Mouse (Mus musculus): Measurements from ENCODE around the gene Ddx49. TPM values are rescaled to one million over a fixed set of nuclear protein-coding genes. Genes with fewer than 3 reads are reported as not detected.
A peak's percentile ranks its signal among the peaks of the same experiment; 100 is the strongest.

Gene Ddx49
- polyA plus RNA-seq, 1 experiment from 2014 or later, result 32.4 TPM

DNA sequence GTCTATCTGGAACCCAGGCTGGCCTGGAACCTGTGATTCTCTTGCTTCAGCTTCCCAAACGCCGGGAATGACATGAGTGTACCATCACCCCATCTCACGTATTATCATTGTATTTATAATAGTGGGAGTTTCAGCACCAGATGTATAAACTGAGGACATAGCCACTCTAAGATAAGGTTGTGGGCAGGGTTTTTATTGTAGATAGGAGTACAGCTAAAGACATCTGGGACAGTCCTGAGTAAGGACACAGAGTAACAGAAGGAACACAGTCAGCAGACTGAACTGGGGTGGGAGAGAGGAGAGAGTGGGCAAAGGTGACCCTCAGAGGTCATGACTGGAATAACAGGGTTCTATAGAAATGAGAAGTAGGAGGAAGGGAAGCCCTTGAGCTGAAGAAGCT, 34.6 kb downstream of the Ddx49 start:
- Histone ChIP-seq H3K9me3 (replicated peaks) (no peaks in the 10 kb centered on the region), H3K27me3 (no peaks in the 10 kb centered on the region), H3K4me3 (replicated peaks) (no peak overlapping the region), H3K9ac (peak overlapping the region; percentile 39; the same call in 1 of the 2 replicates), H3K4me2 (peak overlapping the region; percentile 21; the same call in 1 of the 2 replicates), H3K4me1 (replicated peaks) (peaks cover 51% of the 10 kb centered on the region), H3K27ac (peak overlapping the region; percentile 58), H3K36me3 (peaks cover 27% of the 10 kb centered on the region)
- no peak for DNase-seq
- 16% methylated on average over 3 of the region's 3 CpGs for WGBS (ENCODE audit: insufficient replicate concordance)
- peak; percentile 72 for ATAC-seq (ENCODE audit: low read depth)

DNA sequence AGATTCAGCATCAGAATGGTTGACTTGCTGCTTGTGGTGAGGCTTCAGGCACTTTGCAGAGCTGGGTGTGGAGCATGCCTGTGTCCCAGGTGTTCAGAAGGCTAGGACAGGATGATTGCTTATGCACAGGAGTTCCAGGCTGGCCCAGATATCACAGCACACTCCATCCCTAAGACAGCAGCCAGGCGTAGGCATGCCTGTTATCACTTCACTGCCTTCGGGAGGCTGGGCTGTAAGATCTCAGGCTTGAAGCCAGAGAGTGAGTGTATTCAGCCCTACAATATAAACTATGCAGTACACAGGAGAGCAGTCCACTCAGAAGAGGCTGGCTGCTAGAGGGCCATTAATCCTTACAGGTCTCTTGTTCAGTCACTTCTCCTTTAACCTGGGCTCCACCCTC, 43.2 kb downstream of the Ddx49 start:
- peaks cover 99% of the 10 kb centered on the region for H3K36me3 ChIP-seq
- H3K4me3 ChIP-seq (replicated peaks), result no peak overlapping the region
- peak overlapping the region; percentile 44; the same call in 1 of the 2 replicates for H3K27ac ChIP-seq
- 37% methylated on average over 2 of the region's 2 CpGs for WGBS (ENCODE audit: insufficient replicate concordance)
- no peaks in the 10 kb centered on the region for H3K9me3 ChIP-seq (replicated peaks)
- no peak overlapping the region for H3K4me2 ChIP-seq
- peaks cover 34% of the 10 kb centered on the region for H3K4me1 ChIP-seq (replicated peaks)
- no peak overlapping the region for H3K9ac ChIP-seq
- H3K27me3 ChIP-seq, result no peaks in the 10 kb centered on the region
- no peak for DNase-seq
- ATAC-seq (ENCODE audit: low read depth), result peak; percentile 77

DNA sequence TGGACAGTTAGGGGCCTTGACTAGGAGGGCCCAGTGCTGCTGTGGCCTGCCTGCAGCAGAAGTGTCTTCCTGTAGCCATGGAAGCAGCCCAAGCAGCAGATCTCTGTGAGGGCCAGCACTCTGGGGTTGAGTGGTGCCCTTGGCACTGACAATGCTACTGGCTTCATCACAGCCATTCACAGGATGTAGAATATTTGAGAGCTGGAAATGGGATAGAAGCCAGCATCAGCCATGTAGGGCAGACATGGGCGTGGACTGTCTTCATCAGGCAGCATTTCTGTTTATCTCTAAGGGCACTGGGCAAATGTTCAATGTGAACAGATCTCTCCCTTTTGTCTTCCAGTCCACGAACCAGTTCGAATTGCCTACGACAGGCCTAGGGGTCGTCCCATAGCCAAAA, 43.7 kb downstream of the Ddx49 start:
- DNase-seq (no peak), ATAC-seq (ENCODE audit: low read depth) (peak; percentile 54)
- Histone ChIP-seq H3K9ac (0 out of 2 replicates have a peak overlapping the region, but pooled peaks have one; percentile 41), H3K27me3 (no peaks in the 10 kb centered on the region), H3K27ac (peak overlapping the region; percentile 44), H3K9me3 (replicated peaks) (no peaks in the 10 kb centered on the region), H3K36me3 (peaks cover 99% of the 10 kb centered on the region), H3K4me3 (replicated peaks) (no peak overlapping the region), H3K4me1 (replicated peaks) (peaks cover 34% of the 10 kb centered on the region), H3K4me2 (no peak overlapping the region)
- WGBS (ENCODE audit: insufficient replicate concordance), result 65% methylated on average over 5 of the region's 5 CpGs

DNA sequence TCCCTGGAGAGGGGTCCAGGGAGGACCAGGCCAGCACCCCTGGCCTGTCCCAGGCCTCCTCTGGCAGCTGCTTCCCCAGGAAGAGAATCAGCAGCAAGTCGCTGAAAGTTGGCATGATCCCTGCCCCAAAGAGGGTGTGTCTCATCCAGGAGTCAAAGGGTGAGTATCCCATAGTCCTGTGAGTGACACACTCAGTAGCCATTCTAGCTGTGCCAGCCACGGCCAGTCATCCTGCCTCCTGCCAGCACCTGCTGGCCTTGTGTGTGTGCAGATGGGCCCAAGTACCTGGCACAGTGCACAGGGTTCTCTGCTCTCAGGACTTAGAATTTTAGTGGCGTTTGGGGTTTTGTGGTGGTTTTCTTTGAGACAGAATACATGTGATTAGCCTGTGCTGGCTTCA, 44.8 kb downstream of the Ddx49 start:
- Histone ChIP-seq H3K27me3 (no peaks in the 10 kb centered on the region), H3K9me3 (replicated peaks) (no peaks in the 10 kb centered on the region), H3K4me2 (no peak overlapping the region), H3K27ac (no peak overlapping the region), H3K9ac (no peak overlapping the region), H3K4me3 (replicated peaks) (no peak overlapping the region), H3K4me1 (replicated peaks) (peaks cover 34% of the 10 kb centered on the region), H3K36me3 (peaks cover 99% of the 10 kb centered on the region)
- no peak for ATAC-seq (ENCODE audit: low read depth)
- DNase-seq, result no peak
- 76% methylated on average over 3 of the region's 3 CpGs for WGBS (ENCODE audit: insufficient replicate concordance)

DNA sequence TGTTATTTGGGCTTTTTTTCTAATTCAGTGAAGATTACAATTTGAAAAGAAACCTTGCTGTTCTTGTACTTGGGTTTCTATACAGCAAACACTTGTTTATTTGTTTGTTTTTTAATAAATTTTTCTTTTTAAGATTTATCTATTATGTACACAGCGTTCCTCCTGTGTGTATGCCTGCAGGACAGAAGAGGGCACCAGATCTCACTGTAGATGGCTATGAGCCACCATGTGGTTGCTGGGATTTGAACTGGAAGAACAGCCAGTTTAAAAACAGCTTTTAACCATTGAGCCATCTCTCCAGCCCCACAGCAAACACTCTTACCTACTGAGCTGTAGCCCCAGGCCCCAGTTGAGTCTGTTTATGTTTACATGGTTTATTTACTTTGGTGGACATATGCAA, 47.7 kb downstream of the Ddx49 start:
- Histone ChIP-seq H3K36me3 (peaks cover 99% of the 10 kb centered on the region), H3K27ac (no peak overlapping the region), H3K4me2 (no peak overlapping the region), H3K9ac (no peak overlapping the region), H3K4me1 (replicated peaks) (peaks cover 16% of the 10 kb centered on the region), H3K27me3 (no peaks in the 10 kb centered on the region), H3K4me3 (replicated peaks) (no peak overlapping the region), H3K9me3 (replicated peaks) (no peaks in the 10 kb centered on the region)
- no peak for ATAC-seq (ENCODE audit: low read depth)
- 83% methylated on average over 1 of the region's 1 CpGs for WGBS (ENCODE audit: insufficient replicate concordance)
- DNase-seq, result no peak

DNA sequence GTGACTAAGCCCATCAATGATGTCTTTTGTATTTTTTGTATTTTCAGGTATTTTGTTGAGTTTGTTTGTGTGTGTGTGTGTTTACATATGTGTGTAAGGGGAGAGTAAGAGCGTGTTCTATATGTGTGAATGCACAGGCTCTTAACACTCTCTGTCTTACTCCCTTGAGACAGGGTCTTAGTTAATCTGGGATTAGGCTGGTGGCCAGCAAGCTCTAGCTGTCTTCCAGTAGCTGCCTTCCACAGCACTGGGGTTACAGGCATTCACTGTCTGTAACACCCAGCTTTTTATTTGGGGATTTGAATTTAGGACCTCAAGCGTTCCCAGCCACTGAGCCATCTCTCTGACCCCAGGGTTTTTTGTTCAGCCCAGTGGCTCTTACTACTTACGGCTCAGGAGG, 54.4 kb downstream of the Ddx49 start:
- Histone ChIP-seq H3K27ac (no peak overlapping the region), H3K36me3 (peaks cover 93% of the 10 kb centered on the region), H3K4me3 (replicated peaks) (no peak overlapping the region), H3K9me3 (replicated peaks) (no peaks in the 10 kb centered on the region), H3K9ac (no peak overlapping the region), H3K27me3 (no peaks in the 10 kb centered on the region), H3K4me2 (no peak overlapping the region), H3K4me1 (replicated peaks) (peaks cover 4% of the 10 kb centered on the region)
- ATAC-seq (ENCODE audit: low read depth) (no peak), DNase-seq (no peak)
- 87% methylated on average over 3 of the region's 3 CpGs for WGBS (ENCODE audit: insufficient replicate concordance)

DNA sequence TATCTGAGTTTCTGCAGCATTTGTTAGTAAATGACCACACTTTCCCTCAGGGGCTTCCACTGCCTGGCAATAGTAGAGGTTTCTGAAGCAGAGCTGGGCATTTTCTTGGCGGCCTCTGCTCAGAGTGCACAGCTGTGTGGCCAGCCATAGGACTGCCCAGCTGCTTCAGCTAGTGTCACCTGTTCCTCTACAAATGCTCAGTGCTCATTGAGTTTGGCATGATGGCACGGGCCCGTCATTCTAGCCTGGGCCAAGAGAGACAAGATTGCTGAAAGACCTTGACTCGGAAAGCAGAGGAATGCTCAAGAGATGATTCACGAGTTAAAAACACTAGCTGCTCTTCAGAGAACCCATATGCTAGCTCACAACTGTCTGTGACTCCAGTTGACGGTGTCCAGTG, 55.7 kb downstream of the Ddx49 start:
- DNase-seq (no peak), ATAC-seq (ENCODE audit: low read depth) (no peak)
- Histone ChIP-seq H3K9ac (no peak overlapping the region), H3K36me3 (peaks cover 93% of the 10 kb centered on the region), H3K4me3 (replicated peaks) (no peak overlapping the region), H3K4me1 (replicated peaks) (peaks cover 4% of the 10 kb centered on the region), H3K27ac (no peak overlapping the region), H3K9me3 (replicated peaks) (no peaks in the 10 kb centered on the region), H3K27me3 (no peaks in the 10 kb centered on the region), H3K4me2 (no peak overlapping the region)
- 83% methylated on average over 6 of the region's 6 CpGs for WGBS (ENCODE audit: insufficient replicate concordance)

Other genes starting within 250 kb of the Ddx49 start
- 0.98 and 1.1 TPM in 2 replicates for gene Tm6sf2, start 229.6 kb downstream of the Ddx49 start, polyA plus RNA-seq (2015; fragmentation: Nextera tagmentation; extraction: Ambion mirVana)
- 0.05 and 0.51 TPM in 2 replicates for gene Hapln4, start 219.0 kb downstream of the Ddx49 start, polyA plus RNA-seq (2015; fragmentation: Nextera tagmentation; extraction: Ambion mirVana)
- 0.07 and 0.13 TPM in 2 replicates for gene Ncan, start 181.6 kb downstream of the Ddx49 start, polyA plus RNA-seq (2015; fragmentation: Nextera tagmentation; extraction: Ambion mirVana)
- 26.2 and 28.5 TPM in 2 replicates for gene Nr2c2ap, start 171.2 kb downstream of the Ddx49 start, polyA plus RNA-seq (2015; fragmentation: Nextera tagmentation; extraction: Ambion mirVana)
- gene Rfxank, start 163.3 kb downstream of the Ddx49 start, polyA plus RNA-seq (2015; fragmentation: Nextera tagmentation; extraction: Ambion mirVana), result 6.6 and 7.1 TPM in 2 replicates
- gene Borcs8, start 163.0 kb downstream of the Ddx49 start, polyA plus RNA-seq (2015; fragmentation: Nextera tagmentation; extraction: Ambion mirVana), result 25.0 and 25.8 TPM in 2 replicates
- gene Mef2b, start 162.8 kb downstream of the Ddx49 start, polyA plus RNA-seq (2015; fragmentation: Nextera tagmentation; extraction: Ambion mirVana), result 0.08 and 0.17 TPM in 2 replicates
- 27.8 and 31.4 TPM in 2 replicates for gene Tmem161a, start 130.1 kb downstream of the Ddx49 start, polyA plus RNA-seq (2015; fragmentation: Nextera tagmentation; extraction: Ambion mirVana)
- gene Slc25a42, start 90.2 kb downstream of the Ddx49 start, polyA plus RNA-seq (2015; fragmentation: Nextera tagmentation; extraction: Ambion mirVana), result 3.5 and 5.0 TPM in 2 replicates
- 12.4 and 14.3 TPM in 2 replicates for gene Sugp2, start 68.3 kb downstream of the Ddx49 start, polyA plus RNA-seq (2015; fragmentation: Nextera tagmentation; extraction: Ambion mirVana)
- gene Armc6, start 68.0 kb downstream of the Ddx49 start, polyA plus RNA-seq (2015; fragmentation: Nextera tagmentation; extraction: Ambion mirVana), result 17.4 and 18.9 TPM in 2 replicates
- 8.6 and 9.4 TPM in 2 replicates for gene Homer3, start 19.7 kb downstream of the Ddx49 start, polyA plus RNA-seq (2015; fragmentation: Nextera tagmentation; extraction: Ambion mirVana)
- gene Cope, start within 50 bp of the Ddx49 start, polyA plus RNA-seq (2015; fragmentation: Nextera tagmentation; extraction: Ambion mirVana), result 170 and 197 TPM in 2 replicates
- 0.15 and 0.30 TPM in 2 replicates for gene Cers1, start 13.3 kb upstream of the Ddx49 start, polyA plus RNA-seq (2015; fragmentation: Nextera tagmentation; extraction: Ambion mirVana)
- gene Gdf1, start 27.3 kb upstream of the Ddx49 start, polyA plus RNA-seq (2015; fragmentation: Nextera tagmentation; extraction: Ambion mirVana), result 0.17 and 0.29 TPM in 2 replicates
- 11.5 and 12.8 TPM in 2 replicates for gene Upf1, start 50.8 kb upstream of the Ddx49 start, polyA plus RNA-seq (2015; fragmentation: Nextera tagmentation; extraction: Ambion mirVana)
- 0.48 and 0.58 TPM in 2 replicates for gene Comp, start 71.1 kb upstream of the Ddx49 start, polyA plus RNA-seq (2015; fragmentation: Nextera tagmentation; extraction: Ambion mirVana)
- 3.9 and 4.9 TPM in 2 replicates for gene Crtc1, start 137.1 kb upstream of the Ddx49 start, polyA plus RNA-seq (2015; fragmentation: Nextera tagmentation; extraction: Ambion mirVana)
- gene Klhl26, start 174.5 kb upstream of the Ddx49 start, polyA plus RNA-seq (2015; fragmentation: Nextera tagmentation; extraction: Ambion mirVana), result 6.7 and 7.0 TPM in 2 replicates
- gene Tmem59l, start 184.9 kb upstream of the Ddx49 start, polyA plus RNA-seq (2015; fragmentation: Nextera tagmentation; extraction: Ambion mirVana), result 0.14 and 0.33 TPM in 2 replicates
- gene Crlf1, start 190.7 kb upstream of the Ddx49 start, polyA plus RNA-seq (2015; fragmentation: Nextera tagmentation; extraction: Ambion mirVana), result 3.2 and 3.6 TPM in 2 replicates
- gene Rex1bd, start 204.3 kb upstream of the Ddx49 start, polyA plus RNA-seq (2015; fragmentation: Nextera tagmentation; extraction: Ambion mirVana), result 81.2 and 82.3 TPM in 2 replicates
- gene Uba52, start 208.3 kb upstream of the Ddx49 start, polyA plus RNA-seq (2015; fragmentation: Nextera tagmentation; extraction: Ambion mirVana), result 736 and 758 TPM in 2 replicates
- 177 and 182 TPM in 2 replicates for gene Fkbp8, start 225.2 kb upstream of the Ddx49 start, polyA plus RNA-seq (2015; fragmentation: Nextera tagmentation; extraction: Ambion mirVana)
- gene Kxd1, start 225.5 kb upstream of the Ddx49 start, polyA plus RNA-seq (2015; fragmentation: Nextera tagmentation; extraction: Ambion mirVana), result 36.2 TPM in 2 replicates
- 9.7 and 10.5 TPM in 2 replicates for gene Ell, start 237.0 kb upstream of the Ddx49 start, polyA plus RNA-seq (2015; fragmentation: Nextera tagmentation; extraction: Ambion mirVana)

All from liver, embryonic 13.5 days (tissue).